Mouse (Mus musculus) layer of hippocampus, postnatal 14 days (tissue): ENCODE results near the gene Pgp. TPM values are rescaled to one million over a fixed set of nuclear protein-coding genes. Genes with fewer than 3 reads are reported as not detected.
A peak's percentile ranks its signal among the peaks of the same experiment; 100 is the strongest.
"Not testable (repeated sequence)": the region's sequence is repeated elsewhere in the genome, so short reads cannot be mapped to it uniquely, and the experiment has no call there.

Experiments used
- DNase-seq, 2 experiments: peaks; one replicate each; pipeline ENCODE4 v3.0.0; 2021 to 2022; ENCODE audit warnings: low spot score in 2 of 2, mixed read lengths in 1 of 2
- long read RNA-seq, 2 experiments: library from polyadenylated mRNA; stranded (forward); transcript quantifications; one replicate each; pipeline ENCODE4 v2.0.0; 2021
- total RNA-seq, 2 experiments: library from RNA; stranded (reverse); gene quantifications; 2 replicates each; pipeline ENCODE4 v1.2.3; 2021

Gene Pgp
- total RNA-seq: 10 to 100 TPM; 71.8 to 73.5 TPM
- long read RNA-seq, experiment 1, transcript Pgp-201 (2 exons, 2,627 nt): major isoform, 176 of 263 reads
- long read RNA-seq, experiment 1, transcript Pgp-202 (1 exons, 2,428 nt): minor isoform, 87 of 263 reads
- long read RNA-seq, experiment 1, partial matches to known transcripts: 0 of 263 reads
- long read RNA-seq, experiment 1, other reads (novel, unspliced or antisense): 0 of 263 reads
- long read RNA-seq, experiment 2, transcript Pgp-201 (2 exons, 2,627 nt): major isoform, 254 of 359 reads
- long read RNA-seq, experiment 2, transcript Pgp-202 (1 exons, 2,428 nt): minor isoform, 105 of 359 reads
- long read RNA-seq, experiment 2, partial matches to known transcripts: 0 of 359 reads
- long read RNA-seq, experiment 2, other reads (novel, unspliced or antisense): 0 of 359 reads

DNA sequence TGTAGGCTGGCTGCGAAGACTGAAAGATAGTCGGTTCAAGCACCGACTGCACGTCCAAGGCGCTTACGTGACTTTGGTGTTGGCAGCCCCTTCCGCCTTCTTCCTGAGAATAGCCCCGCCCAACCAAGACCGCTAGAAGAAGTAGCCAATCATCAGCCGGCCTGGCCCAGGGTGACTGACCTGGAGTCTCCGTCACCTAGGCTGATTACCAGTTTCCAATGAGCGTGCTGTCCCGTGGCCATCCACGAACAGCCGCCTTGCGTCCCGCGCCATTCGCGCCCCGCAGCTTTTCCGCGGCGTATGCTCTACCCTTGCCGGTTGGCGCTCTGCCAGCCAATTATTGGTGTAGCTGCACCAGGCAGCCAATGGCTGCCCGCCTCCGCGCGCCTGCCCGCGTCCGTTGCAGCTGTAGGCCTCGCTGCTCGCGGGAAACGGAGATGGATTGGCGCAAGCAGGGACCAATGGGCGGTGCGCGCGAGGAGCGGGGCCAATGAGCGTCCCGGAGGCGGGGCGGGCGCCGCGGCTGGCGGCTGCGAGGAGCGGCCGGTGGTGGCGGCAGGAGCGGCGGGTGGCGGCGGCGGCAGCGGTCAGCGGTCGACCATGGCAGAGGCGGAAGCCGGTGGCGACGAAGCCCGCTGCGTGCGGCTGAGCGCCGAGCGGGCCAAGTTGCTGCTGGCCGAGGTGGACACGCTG, at the start of gene Pgp, which contains the start of gene E4f1:
Pgp (plus strand) TSS at position 483 of the 693 bp plus-strand sequence.
E4f1 (minus strand) TSS at position 404 of the 693 bp plus-strand sequence.
- peak; percentile 99 to 100 for DNase-seq

DNA sequence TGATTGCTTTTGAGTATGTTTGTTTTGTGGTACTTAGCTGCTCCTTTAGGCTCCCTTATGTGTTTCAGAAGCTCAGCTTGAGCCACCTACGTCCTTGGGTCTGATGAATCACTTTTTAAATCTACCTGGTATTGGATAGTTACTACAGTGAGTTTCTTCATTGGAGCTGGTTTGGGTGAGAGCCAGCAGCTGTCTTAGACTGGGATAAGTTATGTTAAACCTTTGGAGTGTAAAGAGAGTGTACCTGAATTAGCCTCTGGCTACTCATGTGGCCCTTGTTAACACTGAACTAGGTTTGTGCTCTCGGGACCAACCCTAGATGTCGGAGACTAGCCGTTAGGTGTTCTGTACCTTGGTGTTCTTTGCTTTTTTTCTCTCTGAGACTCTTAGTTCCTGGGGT, 47.1 kb upstream of the Pgp start:
- DNase-seq: no peak

DNA sequence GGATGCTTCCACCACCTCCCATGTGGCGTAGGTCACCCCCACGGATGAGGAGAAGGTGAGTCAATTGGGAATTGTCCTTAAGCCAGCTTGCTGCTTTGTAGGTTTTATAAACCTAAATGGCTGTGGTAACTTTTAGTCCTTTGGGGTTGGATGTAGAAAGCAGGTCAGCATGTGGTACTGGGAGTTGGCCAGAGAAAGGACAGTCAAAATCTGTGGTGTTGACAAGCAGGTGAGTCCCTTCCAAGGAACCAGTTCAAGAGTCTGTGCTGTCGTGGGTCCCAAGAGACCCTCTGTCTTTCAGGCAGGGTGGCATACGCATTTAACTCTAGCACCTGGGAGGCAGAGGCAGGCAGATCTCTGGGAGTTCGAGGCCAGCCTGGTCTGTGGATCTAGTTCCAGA, 45.7 kb upstream of the Pgp start:
- DNase-seq: no peak

DNA sequence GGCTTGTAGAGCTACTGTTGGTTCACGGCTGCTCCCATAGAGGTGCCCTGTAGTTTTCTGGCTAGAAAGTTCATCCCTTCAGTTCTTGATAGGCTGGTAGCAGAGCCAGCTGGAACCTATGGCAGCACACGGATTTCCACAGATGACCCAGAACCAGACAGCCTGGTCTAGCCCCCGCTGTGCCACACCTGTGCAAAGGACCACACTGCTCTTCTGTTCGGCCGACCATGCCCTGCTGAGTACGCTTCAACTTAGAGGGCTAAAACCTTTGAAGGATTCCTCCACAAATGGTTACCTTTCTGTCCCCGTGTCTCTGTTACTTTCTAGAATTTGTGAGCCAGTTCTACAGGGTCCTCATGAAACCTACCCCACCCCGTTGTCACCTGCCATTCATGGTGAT, 44.9 kb upstream of the Pgp start:
- not testable (repeated sequence) for DNase-seq

DNA sequence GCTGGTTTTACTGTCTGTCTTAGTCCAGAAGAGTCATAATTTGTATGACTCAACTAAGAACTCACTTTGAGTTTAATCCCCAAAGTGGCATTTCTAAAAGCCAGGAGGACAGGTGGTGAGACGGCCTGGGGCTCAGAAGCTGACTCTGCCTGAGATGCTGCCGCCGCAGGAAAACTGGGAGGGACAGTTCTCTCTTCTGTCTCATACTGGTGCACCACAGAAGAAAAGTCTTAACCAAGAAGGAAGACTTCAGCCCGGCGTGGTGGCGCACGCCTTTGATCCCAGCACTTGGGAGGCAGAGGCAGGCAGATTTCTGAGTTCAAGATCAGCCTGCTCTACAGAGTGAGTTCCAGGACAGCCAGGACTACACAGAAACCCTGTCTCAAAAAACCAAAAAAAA, 44.3 kb upstream of the Pgp start:
- DNase-seq: no peak

DNA sequence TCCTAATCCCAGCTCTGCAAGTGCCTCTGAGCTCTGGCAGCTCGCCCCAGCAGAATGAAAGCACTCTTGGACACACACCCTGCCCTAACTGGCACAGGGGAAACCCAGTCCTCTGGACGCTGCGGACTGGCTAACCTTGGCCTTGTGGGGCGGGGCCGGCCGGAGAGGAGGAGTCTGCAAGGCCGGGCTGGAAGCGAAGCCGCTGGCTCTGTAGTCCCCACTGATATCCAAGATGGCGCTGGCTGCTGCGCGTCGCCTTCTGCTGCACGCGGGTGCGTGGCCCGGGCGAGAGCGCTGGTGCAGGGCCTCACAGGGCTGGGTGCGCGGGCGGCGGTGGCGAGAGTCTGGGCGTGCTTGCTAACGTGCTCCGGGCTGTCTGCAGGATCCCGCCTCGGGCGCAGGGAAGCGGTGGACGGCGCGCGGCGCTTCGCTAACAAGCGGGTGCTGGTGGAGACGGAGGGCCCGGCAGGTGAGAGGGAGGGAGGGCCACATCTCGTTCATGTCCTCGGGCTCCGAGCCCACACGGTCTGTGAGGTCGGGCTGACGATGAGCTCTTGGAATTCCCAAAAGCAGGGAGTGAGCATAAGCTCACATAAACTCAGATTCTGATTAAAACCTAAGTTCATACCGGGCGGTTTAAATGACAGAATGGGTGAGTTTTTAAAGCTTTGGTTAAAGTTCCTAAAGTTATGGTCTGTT, 43.6 kb upstream of the Pgp start, which contains the start of gene Eci1:
Eci1 (plus strand) TSS at position 171 of the 699 bp plus-strand sequence.
- DNase-seq: peak; percentile 88 to 94

DNA sequence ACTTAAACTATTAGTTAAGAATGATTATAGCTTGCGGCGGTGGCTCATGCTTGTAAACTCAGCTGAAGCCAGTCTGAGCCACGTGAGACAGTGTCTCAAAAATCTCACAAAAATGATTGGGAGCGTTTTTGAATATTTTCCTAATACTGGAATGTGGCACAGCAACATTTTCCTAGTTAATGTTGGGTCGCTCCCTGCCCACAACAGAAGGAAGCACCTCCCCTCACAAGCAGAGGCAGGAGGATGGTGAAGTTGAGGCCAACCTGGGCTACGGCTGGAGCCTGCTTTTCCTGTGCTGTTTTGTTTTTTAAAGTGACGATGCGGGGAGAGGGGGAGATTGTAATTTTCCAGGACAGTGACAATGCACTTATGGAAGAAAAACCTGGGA, 43.0 kb upstream of the Pgp start:
- no peak for DNase-seq

DNA sequence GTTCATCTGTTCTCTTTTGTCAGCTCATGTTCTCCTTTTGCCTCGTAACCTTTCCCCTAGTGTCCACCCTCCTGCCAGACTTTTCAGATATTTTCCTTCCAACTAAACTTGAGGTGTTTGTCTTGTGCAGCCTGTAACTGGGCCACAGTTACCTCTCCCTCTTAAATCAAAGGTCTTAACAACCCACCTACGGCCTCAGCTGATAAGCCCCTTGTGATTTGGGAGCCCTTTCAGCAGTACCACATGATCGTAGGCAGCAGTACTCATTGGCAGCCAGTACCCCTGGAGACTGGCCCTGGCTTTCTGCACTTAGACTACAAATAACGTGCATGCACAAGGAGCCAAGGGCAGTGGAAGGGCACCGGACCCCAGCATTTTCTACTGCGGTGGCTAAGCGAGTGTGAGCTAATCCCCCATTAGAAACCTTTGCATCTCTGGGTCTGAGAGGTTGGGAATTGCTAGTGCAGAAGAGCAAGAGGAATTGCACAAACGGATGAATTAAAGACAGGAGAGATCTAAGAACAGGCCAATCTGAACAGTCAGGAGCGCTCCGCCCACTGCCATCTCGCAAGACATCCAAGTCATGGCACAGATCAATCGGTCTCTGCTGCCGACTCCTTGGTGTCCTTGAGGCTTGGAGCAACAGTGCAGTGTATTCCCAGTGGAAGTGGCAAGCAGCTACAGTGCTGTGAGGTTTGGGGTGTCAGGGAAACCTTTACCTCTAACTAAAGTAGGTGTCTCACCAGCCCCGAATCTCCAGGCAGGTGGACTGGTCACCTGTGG, 40.8 kb upstream of the Pgp start:
- DNase-seq: peak in 1 of 2 experiments; percentile 28

DNA sequence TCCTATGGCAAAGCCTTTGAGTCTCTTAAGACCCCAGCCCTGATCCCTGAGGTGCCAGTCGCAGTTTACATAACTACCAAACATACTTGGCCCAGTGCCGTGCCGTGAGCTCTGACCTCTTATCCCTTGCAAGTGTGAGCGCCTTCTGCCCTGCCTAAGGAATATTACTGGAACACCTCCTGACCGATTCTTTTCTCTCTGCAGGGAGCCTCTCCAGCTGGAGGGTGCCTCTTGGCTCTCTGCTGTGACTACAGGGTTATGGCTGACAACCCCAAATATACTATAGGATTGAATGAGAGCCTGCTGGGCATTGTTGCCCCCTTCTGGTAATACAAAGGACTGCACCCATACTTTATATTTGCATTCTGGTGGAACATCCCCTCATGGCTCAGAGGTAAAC, 33.2 kb upstream of the Pgp start:
- no peak for DNase-seq

DNA sequence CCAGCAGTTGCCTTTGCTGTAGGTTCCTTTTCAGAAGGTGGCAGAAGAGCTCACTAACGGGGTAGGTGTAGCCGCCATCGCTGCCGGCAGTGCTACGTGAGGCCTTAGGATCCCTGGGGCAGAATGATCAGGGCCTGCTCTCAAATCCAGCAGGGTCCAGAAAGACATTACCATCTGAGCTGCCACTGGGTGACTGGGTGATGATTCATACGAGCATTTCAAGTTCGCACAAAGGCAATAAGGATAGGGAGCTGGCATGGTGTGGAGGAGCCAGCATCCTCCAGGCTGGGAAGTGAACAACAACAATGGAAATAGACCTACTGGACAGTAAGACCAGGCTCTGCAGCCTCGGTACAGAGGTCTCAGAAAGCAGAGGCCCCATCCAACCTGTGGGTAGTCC, 29.8 kb upstream of the Pgp start:
- DNase-seq: no peak

DNA sequence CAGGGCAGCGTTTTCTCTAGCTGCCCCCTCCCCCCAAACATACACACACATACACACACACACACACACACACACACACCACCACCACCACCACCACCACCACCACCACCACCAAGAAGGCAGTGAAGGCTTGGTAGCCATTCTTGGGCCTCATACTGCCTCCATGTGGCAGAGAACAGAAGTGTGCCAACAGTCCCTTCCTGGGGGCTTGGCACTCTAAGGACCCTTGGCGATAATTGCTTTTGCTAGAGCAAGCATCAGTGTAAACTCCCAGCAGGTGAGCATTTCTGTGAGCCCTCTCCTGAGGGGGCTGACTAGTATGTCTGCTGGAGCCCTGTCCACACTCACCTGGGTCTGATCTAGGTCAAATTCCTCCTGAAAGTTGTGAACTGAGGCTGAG, 29.0 kb upstream of the Pgp start:
- DNase-seq: no peak

DNA sequence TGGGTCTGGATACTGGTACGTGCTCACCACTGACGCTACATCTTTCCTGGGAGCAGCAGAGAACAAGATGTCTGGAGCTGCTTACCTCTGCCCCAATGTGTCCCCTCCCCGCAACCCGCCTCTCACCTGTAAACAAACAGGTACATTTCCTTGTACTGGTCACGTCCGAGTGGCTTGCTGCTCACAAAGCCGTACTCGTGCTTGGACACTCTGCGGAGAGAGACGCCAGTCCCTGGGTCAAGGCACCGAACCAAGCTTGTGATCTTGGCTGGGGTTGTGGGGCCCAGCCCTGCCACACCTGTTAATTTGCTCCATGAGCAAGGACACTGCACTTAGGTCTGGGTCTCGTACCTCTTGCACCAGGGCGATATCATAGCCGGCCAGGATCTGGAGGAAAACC, 28.1 kb upstream of the Pgp start:
- DNase-seq: no peak

DNA sequence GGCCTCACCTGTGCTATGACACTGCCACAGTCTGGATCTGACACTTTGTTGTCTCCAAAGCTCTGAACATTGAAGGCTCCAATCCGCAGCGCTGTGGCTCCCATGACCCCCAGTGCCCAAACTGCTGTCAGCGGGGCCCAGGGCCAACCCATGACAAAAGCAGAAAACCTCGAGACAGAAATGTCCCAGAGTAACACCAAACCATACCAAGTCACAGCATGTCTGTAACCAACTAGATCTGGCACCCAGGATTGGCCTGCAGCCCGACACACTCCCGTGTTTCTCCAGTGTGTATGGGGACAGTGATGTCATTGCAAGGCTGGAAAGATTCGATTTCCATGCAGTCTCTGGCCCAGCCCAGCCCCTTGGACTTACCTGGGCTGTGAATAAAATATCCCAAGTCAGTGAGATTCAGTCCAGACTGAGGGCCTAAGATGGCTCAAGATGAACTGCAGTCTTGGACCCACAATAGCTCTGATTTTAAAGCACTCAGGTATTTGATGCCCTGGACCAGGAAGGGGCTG, 27.5 kb upstream of the Pgp start, which contains the start of gene Dnase1l2:
Dnase1l2 (minus strand) TSS at position 474 of the 524 bp plus-strand sequence.
- no peak for DNase-seq

DNA sequence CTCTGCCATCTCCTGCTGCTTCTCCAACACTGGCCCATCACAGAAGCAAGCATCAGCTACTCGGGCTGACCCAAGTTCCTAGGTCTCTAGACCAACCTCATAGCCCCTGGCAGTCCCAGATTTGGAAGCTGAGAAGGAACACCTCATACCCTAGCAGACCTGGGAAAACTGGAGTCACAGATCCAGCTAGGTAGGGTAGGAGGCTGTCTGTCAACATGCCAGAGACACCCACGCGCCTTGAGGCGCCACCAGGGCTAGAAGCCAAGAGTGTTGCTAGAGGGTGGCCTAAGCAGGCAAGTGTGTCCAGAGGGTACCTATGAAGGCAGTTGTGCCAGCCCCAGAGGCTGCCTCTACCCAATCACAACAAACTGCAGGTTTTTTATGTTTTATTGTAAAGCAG, 26.8 kb upstream of the Pgp start:
- no peak for DNase-seq

DNA sequence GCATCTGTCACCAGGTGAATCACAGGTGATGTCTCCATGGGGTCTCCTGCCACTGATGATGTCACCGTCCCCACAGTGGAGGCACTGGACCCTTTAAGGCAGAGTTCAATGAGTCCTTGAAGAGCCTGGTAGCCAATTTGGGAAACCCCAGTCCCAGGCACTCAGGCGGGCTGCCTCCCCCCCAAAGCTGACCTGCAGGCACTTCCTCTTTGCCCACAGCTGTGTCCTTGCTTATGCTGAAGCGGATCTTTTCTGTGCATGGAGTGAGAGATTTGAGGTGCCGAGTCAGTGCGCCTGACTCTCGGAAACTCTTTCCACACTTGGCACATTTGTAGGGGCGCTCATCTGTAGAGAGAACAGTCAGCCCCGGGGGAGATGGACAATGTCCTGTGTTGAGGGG, 23.6 kb upstream of the Pgp start:
- DNase-seq: no peak

DNA sequence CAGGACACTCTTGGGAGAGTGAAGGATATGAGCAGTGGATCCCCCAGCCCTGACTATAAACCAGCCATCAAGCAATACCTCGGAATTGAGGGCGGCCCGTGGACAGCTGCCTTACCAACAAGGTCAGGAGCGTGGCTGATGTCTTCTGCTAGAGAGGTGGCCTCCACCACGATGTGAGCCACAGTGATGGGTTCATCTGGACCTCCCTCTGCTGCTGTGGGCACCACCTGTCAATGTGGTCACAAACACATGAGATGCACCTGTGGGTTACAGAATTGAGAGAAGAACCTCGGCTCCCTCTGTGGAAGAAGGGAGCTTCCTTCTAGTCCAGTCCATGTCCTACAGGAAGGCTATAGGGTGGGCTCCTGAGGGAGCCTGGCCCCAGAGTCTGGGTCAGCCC, 20.7 kb upstream of the Pgp start:
- DNase-seq: no peak

DNA sequence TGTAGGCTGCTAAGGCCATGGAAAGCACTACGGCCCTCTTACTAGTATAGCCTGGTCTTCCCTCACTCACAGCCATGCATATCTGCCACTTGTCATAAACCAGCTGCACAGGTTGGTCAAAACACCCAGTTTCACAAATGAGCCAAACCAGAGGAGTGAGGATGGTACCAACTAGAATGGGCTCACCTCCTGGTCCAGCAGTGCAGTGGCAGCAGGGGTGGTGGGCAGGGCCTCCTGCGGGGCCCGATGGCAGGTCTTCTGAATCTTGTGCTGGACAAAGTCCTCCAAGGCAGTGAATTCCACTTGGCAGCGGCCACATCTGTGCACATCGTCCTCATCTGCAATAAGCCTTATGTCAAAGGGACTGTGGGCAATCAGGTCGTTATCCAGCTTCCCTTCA, 19.0 kb upstream of the Pgp start:
- no peak for DNase-seq

DNA sequence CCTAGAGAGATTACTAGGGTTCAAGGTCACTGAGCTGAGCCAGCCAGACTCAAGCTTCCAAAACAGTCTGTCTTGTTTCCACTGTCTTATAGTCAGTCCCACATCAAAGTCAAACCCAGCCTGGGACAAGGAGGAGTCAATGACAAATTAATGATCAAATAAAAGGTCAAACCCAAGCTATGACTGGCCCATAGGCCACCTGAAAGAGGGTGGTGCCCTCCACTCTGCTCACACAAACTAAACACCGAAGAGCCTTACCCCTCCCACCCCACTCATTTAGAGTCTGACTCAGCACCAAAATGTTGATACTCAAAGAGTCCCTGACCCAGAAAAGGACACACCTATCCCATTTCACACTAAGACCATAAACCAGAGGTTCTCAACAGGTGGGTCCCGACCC, 16.8 kb upstream of the Pgp start:
- DNase-seq: no peak

DNA sequence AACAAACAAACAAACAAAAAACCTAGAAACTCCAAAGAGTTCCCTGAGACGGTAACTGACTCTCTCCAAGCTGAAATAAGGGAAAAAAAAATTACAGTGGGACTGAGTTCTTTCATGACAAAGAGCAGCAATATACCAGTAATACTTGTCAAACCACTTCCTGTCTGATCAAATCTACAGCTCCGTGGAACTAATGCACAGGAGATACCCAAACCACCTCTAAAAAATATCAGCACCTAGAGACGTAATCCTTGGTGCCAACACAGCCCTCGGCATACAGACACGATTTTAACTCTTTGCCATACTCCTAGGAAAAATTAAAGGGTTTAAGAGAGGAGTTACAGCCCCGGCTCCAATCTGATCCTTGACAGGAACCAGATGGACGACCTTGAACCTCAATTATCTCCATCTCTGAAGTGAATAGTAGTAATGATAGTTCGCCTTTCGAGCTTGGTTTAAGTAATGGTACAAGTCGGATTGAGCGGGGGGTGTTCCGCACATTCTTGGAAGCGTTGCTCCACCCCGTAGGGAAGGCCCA, 15.9 kb upstream of the Pgp start:
- DNase-seq: no peak

DNA sequence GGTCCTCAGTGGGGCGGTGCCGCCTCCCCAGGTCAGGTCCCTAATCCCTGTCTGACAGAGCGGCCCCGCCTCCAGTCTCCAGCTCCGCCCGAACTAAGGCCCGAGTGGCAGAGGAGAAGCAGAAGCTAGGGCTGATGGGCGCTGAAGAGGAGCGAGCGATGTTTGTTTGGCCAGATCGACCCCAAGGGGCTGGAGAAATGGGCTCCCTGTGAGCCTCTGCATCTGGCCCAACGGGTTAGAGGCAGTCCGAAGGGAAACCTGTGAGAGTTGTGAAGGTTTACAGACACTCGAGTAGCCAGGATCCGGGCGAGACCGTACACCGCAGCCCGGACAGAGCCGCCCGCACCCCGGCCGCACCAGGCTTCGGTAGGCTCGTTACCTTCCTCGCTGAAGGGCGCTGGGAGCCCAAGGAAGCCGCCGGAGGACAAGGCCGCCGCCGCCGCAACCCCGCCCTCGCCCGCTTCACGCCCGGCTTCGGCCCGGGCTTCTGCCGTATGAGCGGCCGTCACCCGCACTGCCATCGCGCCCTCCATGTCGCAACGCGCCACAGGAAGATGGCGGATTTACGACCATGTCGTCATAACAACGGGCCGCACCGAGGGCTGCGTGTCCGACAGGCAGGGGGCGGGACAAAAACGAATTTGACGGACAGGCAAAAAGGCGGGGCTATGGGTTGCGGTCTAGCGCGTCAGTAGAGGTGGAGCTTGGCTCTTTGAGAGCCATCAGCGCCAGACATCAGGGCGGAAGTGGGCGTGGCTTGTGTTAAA, 15.3 kb upstream of the Pgp start:
- peak; percentile 98 to 99 for DNase-seq
